Mouse (Mus musculus) CH12.LX (cell line): ENCODE data around the gene Atxn7l1. TPM values are rescaled to one million over a fixed set of nuclear protein-coding genes. Genes with fewer than 3 reads are reported as not detected.

Experiments
- DNase-seq: peaks from one replicate; pipeline ENCODE4 v3.0.0-alpha.2; 2013; ENCODE audit errors: extremely low read depth
- H3K27ac ChIP-seq: 2 replicates; pipeline ENCODE4 v1.5.1; 2012; ENCODE audit warnings: low read depth, mild to moderate bottlenecking, control low read depth, moderate library complexity; ENCODE audit not compliant: insufficient read depth
- H3K27me3 ChIP-seq: replicated peaks from 2 replicates; pipeline ENCODE3; 2012; ENCODE audit warnings: inconsistent platforms
- H3K36me3 ChIP-seq, 2 experiments: replicated peaks in 1 of 2; 2 replicates each; pipeline versions ENCODE3 to v1.6.1; 2012; ENCODE audit warnings: inconsistent platforms in 1 of 2, low read length in 1 of 2, mild to moderate bottlenecking in 1 of 2, mixed read lengths in 1 of 2, moderate library complexity in 1 of 2; ENCODE audit not compliant: control insufficient read depth in 1 of 2, insufficient read depth in 1 of 2
- H3K4me1 ChIP-seq, 2 experiments: 2 replicates each; pipeline ENCODE4 v1.6.1; 2012; ENCODE audit warnings: inconsistent platforms in 1 of 2, moderate library complexity in 1 of 2; ENCODE audit not compliant: insufficient read depth in 2 of 2, control insufficient read depth in 1 of 2
- H3K4me2 ChIP-seq: 2 replicates; pipeline ENCODE4 v1.6.1; 2012; ENCODE audit warnings: low read depth, mild to moderate bottlenecking, control low read depth; ENCODE audit not compliant: poor library complexity, insufficient read depth, severe bottlenecking
- H3K4me3 ChIP-seq, 3 experiments: fragments of 150-350 bp in 1 of 3; sonication (generic) in 1 of 3; replicated peaks in 1 of 3; 2 replicates each; pipeline versions ENCODE3 to v1.5.1; 2011 to 2012; ENCODE audit warnings: low read depth in 2 of 3, low read length in 2 of 3, mild to moderate bottlenecking in 2 of 3, moderate library complexity in 2 of 3, control low read depth in 1 of 3, improper control_type of control experiment in 1 of 3, inconsistent platforms in 1 of 3, mixed read lengths in 1 of 3; ENCODE audit not compliant: poor library complexity in 1 of 3
- H3K79me2 ChIP-seq: replicated peaks from 2 replicates; pipeline ENCODE4 v1.6.1; 2012; ENCODE audit warnings: mild to moderate bottlenecking, moderate library complexity; ENCODE audit not compliant: control insufficient read depth, poor library complexity, insufficient read depth, severe bottlenecking; ENCODE audit errors: extremely low read depth
- H3K9ac ChIP-seq: 2 replicates; pipeline ENCODE4 v1.6.1; 2012; ENCODE audit warnings: low read depth, mild to moderate bottlenecking, control low read depth, moderate library complexity; ENCODE audit not compliant: insufficient read depth
- H3K9me3 ChIP-seq: replicated peaks from 2 replicates; pipeline ENCODE3; 2012; ENCODE audit warnings: low read length, inconsistent platforms, mixed read lengths
- CHD1 ChIP-seq: IDR thresholded peaks from 2 replicates; pipeline ENCODE4 v1.6.1; 2012; ENCODE audit warnings: low read depth, low read length, improper control_type of control experiment, inconsistent platforms
- E2F4 ChIP-seq: IDR thresholded peaks from 2 replicates; pipeline ENCODE4 v1.6.1; 2011; ENCODE audit warnings: low read depth, low read length, improper control_type of control experiment; ENCODE audit not compliant: insufficient replicate concordance
- GABPA ChIP-seq: IDR thresholded peaks from 2 replicates; pipeline ENCODE4 v1.6.1; 2012; ENCODE audit warnings: low read depth, low read length, improper control_type of control experiment, inconsistent platforms; ENCODE audit not compliant: insufficient replicate concordance
- HCFC1 ChIP-seq: IDR thresholded peaks from 2 replicates; pipeline ENCODE4 v1.6.1; 2012; ENCODE audit warnings: low read depth, mild to moderate bottlenecking, inconsistent platforms, low read length, improper control_type of control experiment
- IRF4 ChIP-seq: IDR thresholded peaks from 2 replicates; pipeline ENCODE4 v1.6.1; 2014; ENCODE audit warnings: low read depth, mild to moderate bottlenecking, inconsistent platforms, low read length, improper control_type of control experiment
- JUN ChIP-seq: IDR thresholded peaks from 2 replicates; pipeline ENCODE4 v1.6.1; 2011; ENCODE audit warnings: low read depth, mild to moderate bottlenecking, low read length, improper control_type of control experiment, moderate library complexity; ENCODE audit not compliant: insufficient read depth
- MAZ ChIP-seq: IDR thresholded peaks from 2 replicates; pipeline ENCODE4 v1.6.1; 2012; ENCODE audit warnings: low read depth, mild to moderate bottlenecking, inconsistent platforms, low read length, improper control_type of control experiment, moderate library complexity
- PAX5 ChIP-seq: IDR thresholded peaks from 2 replicates; pipeline ENCODE4 v1.6.1; 2012; ENCODE audit warnings: low read length, inconsistent platforms, mixed read lengths
- POLR2A ChIP-seq: IDR thresholded peaks from 2 replicates; pipeline ENCODE4 v1.6.1; 2011; ENCODE audit warnings: low read depth, mild to moderate bottlenecking, improper control_type of control experiment, low read length
- RCOR1 ChIP-seq: conservative IDR thresholded peaks from 2 replicates; pipeline ENCODE4 v1.6.1; 2012; ENCODE audit warnings: low read depth, mild to moderate bottlenecking, inconsistent platforms, low read length, improper control_type of control experiment
- SMC3 ChIP-seq: IDR thresholded peaks from 2 replicates; pipeline ENCODE4 v1.6.1; 2011; ENCODE audit warnings: low read depth, low read length, improper control_type of control experiment
- UBTF ChIP-seq: IDR thresholded peaks from 2 replicates; pipeline ENCODE4 v1.6.1; 2012; ENCODE audit warnings: low read depth, mild to moderate bottlenecking, inconsistent platforms, low read length, improper control_type of control experiment, moderate library complexity
- USF1 ChIP-seq: IDR thresholded peaks from 2 replicates; pipeline ENCODE4 v1.6.1; 2014; ENCODE audit warnings: low read depth, mild to moderate bottlenecking, inconsistent platforms, low read length, improper control_type of control experiment
- USF2 ChIP-seq: conservative IDR thresholded peaks from 2 replicates; pipeline ENCODE4 v1.6.1; 2011; ENCODE audit warnings: low read depth, low read length, improper control_type of control experiment
- ZC3H11A ChIP-seq: IDR thresholded peaks from 2 replicates; pipeline ENCODE4 v1.6.1; 2012; ENCODE audit warnings: low read depth, mild to moderate bottlenecking, inconsistent platforms, low read length, improper control_type of control experiment
- ZNF384 ChIP-seq: IDR thresholded peaks from 2 replicates; pipeline ENCODE4 v1.6.1; 2012; ENCODE audit warnings: low read depth, low read length, improper control_type of control experiment, inconsistent platforms
- dilution Hi-C: fragments of 300-500 bp; cut with MboI; formaldehyde crosslinking; loops from 2 replicates; pipeline ENCODE4 v1.14.3; 2020; ENCODE audit warnings: low sequenced_read_pairs; ENCODE audit not compliant: extremely low pct_unique_long_range_greater_than_20kb, extremely low pct_ligation_motif_present
- in situ Hi-C: fragments of 300-500 bp; cut with MboI; formaldehyde crosslinking; loops from 3 replicates; pipeline ENCODE4 v1.14.3; 2019; ENCODE audit warnings: low sequenced_read_pairs, low pct_ligation_motif_present, low pct_unique_long_range_greater_than_20kb, mixed read lengths
- polyA plus RNA-seq: library from polyadenylated mRNA; unstranded; fragments of >175 nt; gene quantifications from 2 replicates; pipeline ENCODE4 v1.2.1, GENCODE M21; 2012; ENCODE audit warnings: low read depth; ENCODE audit not compliant: insufficient read length
- total RNA-seq, 2 experiments: library from RNA; depleted of rRNA; stranded (reverse); fragments of 300-350 nt in 1 of 2; fragments of >200 nt in 1 of 2; gene quantifications; 2 replicates each; pipeline ENCODE4 v1.2.3; 2012 to 2014

Atxn7l1 gene
- total and polyA plus RNA-seq, 3 experiments, result 8.6 to 55.7 (median 9.0) TPM

GRCm38 (mm10) chr12:33287686-33288085 lies 140.2 kb downstream of the Atxn7l1 start:
- Histone ChIP-seq H3K27ac (no peak overlapping the region), H3K4me2 (no peak overlapping the region), H3K9me3 (no peaks in the 10 kb centered on the region), H3K36me3 (peaks cover 0 to 45% of the 10 kb centered on the region in 2 experiments), H3K4me1 (peaks cover 28 to 31% of the 10 kb centered on the region in 2 experiments), H3K79me2 (no peaks in the 10 kb centered on the region), H3K9ac (no peak overlapping the region), H3K27me3 (no peaks in the 10 kb centered on the region), H3K4me3 (no peak overlapping the region)
- dilution Hi-C loops (no loop called here), in situ Hi-C loops (loop anchor here (5.0 kb wide), 1 partner anchor 50 kb away; no protein-coding TSS in a partner anchor)
- TF ChIP-seq GABPA (no peak), SMC3 (no peak), JUN (no peak), USF1 (no peak), ZC3H11A (no peak), ZNF384 (no peak), PAX5 (no peak), HCFC1 (no peak), RCOR1 (no peak)
- no peak for DNase-seq

GRCm38 (mm10) chr12:33288746-33289145 lies 141.3 kb downstream of the Atxn7l1 start:
- no peaks in the 10 kb centered on the region for H3K9me3 ChIP-seq
- no peak overlapping the region for H3K27ac ChIP-seq
- H3K4me2 ChIP-seq, result no peak overlapping the region
- no peak overlapping the region for H3K9ac ChIP-seq
- in situ Hi-C loops, result loop anchor here (5.0 kb wide), 1 partner anchor 49 kb away; no protein-coding TSS in a partner anchor
- dilution Hi-C loops, result no loop called here
- H3K4me3 ChIP-seq, result no peak overlapping the region
- DNase-seq, result no peak
- H3K27me3 ChIP-seq, result no peaks in the 10 kb centered on the region
- TF ChIP-seq USF2 (no peak), IRF4 (no peak), UBTF (no peak), CHD1 (no peak), SMC3 (no peak), HCFC1 (no peak), RCOR1 (no peak), PAX5 (no peak), E2F4 (no peak), MAZ (no peak), GABPA (no peak), POLR2A (no peak), USF1 (no peak)
- TF ChIP-seq, all 38 proteins: peak for 0
- H3K4me1 ChIP-seq, result peaks cover 20 to 27% of the 10 kb centered on the region in 2 experiments
- H3K79me2 ChIP-seq, result no peaks in the 10 kb centered on the region
- H3K36me3 ChIP-seq, result peaks cover 0 to 42% of the 10 kb centered on the region in 2 experiments
